Mouse (Mus musculus) layer of hippocampus, postnatal 14 days (tissue): ENCODE results near the gene Vps36. TPM values are rescaled to one million over a fixed set of nuclear protein-coding genes. Genes with fewer than 3 reads are reported as not detected.

Experiments
- total RNA-seq, 2 experiments: library from RNA; stranded (reverse); gene quantifications; 2 replicates each; pipeline ENCODE4 v1.2.3; 2021

The Vps36 gene
- total RNA-seq, 2 experiments from 2014 or later, result 31.6 to 37.6 TPM

Other genes starting within 250 kb of the Vps36 start
- not detected for gene Defb13, start 246.0 kb upstream of the Vps36 start, total RNA-seq
- not detected for gene Fam90a1a, start 234.1 kb upstream of the Vps36 start, total RNA-seq
- not detected for gene Ccdc70, start 223.0 kb upstream of the Vps36 start, total RNA-seq
- 1 to 10 TPM; 4.7 to 5.0 TPM for gene Atp7b, start 132.5 kb upstream of the Vps36 start, total RNA-seq
- gene Alg11, start 132.1 kb upstream of the Vps36 start, total RNA-seq, result 10 to 100 TPM; 28.4 to 34.9 TPM
- gene Nek5, start 67.8 kb upstream of the Vps36 start, total RNA-seq, result 1 to 10 TPM in 1 of 2 experiments, under 1 TPM in 1; 0.81 to 1.2 TPM
- 1 to 10 TPM; 2.5 to 4.0 TPM for gene Nek3, start 26.4 kb upstream of the Vps36 start, total RNA-seq
- 1 to 10 TPM; 2.4 to 2.8 TPM for gene Ckap2, start 7.0 kb upstream of the Vps36 start, total RNA-seq
- gene Thsd1, start 34.5 kb downstream of the Vps36 start, total RNA-seq, result 1 to 10 TPM; 5.3 to 6.0 TPM
- not detected for gene Tpte, start 90.6 kb downstream of the Vps36 start, total RNA-seq
- gene Slc25a15, start 205.8 kb downstream of the Vps36 start, total RNA-seq, result 10 to 100 TPM; 10.0 to 10.9 TPM
- gene Mrps31, start 218.6 kb downstream of the Vps36 start, total RNA-seq, result 10 to 100 TPM; 22.3 to 23.0 TPM